Mouse (Mus musculus) gastrocnemius, postnatal 25 days (tissue): Measurements from ENCODE around the gene Nuak1. TPM values are rescaled to one million over a fixed set of nuclear protein-coding genes. Genes with fewer than 3 reads are reported as not detected.

Experiments
- DNase-seq: peaks from one replicate; pipeline ENCODE4 v3.0.0; 2022
- total RNA-seq, 2 experiments: library from RNA; stranded (reverse); gene quantifications; 1 replicate in 1 of 2; 2 replicates in 1 of 2; pipeline ENCODE4 v1.2.3; 2021

The Nuak1 gene
- total RNA-seq, 2 experiments from 2014 or later, result 12.6 to 19.4 TPM

DNA sequence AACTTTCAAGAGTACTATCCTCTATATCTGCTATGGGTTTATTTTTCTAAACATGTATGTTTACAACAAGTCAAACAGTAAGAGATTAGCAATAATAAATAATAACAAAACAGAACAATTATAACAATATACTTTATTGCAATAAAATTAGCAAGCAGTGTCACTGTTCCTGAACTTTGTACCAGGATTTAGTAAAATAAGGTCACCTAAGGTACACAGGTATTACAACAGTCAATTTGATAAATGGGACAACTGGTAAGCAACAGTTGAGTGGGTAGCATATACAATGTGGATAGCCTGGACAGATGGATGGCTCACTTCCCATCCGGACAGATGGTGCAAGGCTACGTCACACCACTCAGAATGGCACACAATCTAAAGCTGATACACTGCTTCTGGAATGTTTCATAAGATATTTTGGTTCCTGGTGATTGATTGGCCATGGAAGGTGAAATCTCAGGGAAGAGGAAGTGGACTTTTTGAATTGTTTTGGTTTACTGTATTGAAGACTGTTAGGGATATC, 59.1 kb downstream of the Nuak1 start:
- DNase-seq, result no peak

GRCm38 (mm10) chr10:84379366-84379765, 61.0 kb downstream of the Nuak1 start:
- DNase-seq, result no peak

GRCm38 (mm10) chr10:84377956-84378355, 62.4 kb downstream of the Nuak1 start:
- no peak for DNase-seq

GRCm38 (mm10) chr10:84376346-84376745, 64.1 kb downstream of the Nuak1 start:
- no peak for DNase-seq

- DNase-seq, result no peak
Measured at GRCm38 (mm10) chr10:84374996-84375395, 65.4 kb downstream of the Nuak1 start.

DNA sequence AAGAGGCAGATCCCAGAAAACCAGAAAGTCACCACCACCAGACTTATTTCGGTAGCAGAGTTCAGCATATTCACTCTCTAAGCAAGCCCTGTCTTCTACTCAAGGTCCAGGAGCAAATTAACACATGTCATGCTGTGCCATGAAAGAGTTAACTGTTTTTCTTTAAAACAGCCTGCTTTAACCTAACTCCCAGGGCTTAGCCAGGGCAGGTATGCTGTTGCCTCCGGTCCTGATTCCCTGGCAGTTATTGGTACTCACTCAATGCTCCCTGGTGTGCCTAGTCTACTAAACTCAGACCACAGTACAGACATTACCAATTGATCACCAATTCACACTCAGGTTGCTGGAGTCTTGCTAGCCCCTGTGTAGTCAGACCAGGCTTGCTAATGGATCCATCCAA, 66.9 kb downstream of the Nuak1 start:
- DNase-seq, result no peak

GRCm38 (mm10) chr10:84372161-84373095, 68.0 kb downstream of the Nuak1 start:
- no peak for DNase-seq

DNA sequence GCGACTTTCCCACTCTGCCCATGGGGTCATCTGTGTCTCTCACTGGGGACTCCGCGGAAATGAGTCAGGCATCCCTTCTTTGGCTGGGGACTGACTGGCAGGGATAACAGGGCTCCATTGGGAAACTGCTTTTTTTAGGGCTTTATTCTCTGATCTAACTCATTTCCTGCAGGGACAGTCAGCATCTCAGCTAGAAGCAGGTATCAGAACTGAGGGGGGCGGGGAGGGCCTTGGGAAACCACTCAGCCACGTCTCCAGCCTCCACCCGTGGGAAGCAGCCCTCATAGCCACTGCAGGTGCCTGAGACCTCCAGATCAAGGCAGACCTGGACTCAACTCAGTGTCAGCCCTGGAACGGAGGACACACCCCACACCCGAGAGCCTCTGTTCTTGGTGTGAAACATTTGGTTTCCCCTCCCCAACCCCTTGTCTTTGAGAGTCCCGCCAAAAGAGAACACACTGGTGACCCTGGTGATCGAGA, 68.7 kb downstream of the Nuak1 start:
- no peak for DNase-seq

DNA sequence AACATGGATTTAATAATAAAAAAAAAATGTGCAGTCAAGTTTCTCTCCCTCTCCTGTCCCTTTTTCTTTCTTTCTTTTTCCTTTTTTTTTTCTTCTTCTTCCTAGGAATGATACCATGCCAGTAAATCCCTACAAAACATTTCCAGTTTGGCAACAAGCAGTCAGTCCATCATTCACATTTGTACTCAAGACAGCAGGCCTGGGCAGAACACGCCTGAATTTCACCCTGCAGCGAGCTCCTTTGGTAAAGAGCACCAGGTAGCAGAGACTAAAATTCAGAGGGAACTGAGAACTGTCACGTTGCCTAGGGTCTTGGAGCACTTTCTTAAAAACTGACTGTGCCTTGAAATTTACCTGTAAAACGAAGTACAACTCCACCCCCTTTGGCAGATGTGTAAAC, 69.2 kb downstream of the Nuak1 start:
- DNase-seq, result no peak

DNA sequence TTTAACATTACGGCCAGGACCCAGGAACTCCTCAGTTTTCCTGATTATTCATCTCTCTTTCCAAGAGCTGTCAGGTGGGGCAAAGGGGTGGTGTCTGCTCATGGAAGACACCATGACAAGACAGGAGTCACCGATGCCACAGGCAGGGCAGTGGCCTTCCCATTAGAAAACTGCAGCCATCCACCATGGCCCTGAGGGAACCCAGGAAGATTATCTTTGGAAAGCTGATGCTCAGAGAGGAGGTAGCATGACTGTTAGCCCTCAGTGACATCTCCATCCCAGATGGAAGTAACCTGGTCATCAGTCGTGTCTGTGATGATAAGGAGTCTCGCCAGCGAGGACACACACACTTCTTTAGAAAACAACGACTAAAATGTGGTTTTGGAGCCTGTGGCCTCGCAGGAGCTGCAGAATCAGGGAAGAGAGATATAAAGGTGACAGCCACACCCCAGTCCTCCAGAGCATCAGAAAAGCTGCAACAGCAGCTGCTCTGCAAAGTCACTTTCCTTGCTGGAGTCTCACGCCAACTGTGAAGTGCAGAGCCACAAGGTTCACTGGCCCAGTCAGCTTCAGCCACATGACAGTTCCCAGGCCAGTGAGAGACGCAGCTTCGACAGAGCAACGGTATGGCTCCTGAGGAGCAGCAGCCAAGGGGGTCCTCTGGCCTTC, 70.6 kb downstream of the Nuak1 start:
- DNase-seq, result no peak

DNA sequence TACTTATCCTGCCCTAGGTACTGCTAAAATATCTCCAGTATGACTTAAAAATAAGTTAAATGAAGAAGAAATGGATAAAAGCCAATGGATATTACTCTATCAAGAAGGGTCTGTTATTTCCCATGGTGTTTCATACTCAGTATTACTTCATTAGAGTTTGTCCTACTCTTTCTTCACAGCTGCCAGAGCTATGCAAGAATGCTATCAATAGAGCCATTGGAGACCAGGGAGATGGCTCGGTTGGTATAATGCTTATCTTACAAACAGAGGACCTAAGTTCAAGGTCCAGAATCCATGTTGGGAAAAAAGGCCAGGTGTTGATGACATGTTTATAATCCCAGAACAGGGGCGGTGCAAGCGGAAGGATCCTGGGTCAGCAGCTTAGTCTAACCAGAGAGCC, 72.2 kb downstream of the Nuak1 start:
- no peak for DNase-seq

- DNase-seq, result no peak
Measured at GRCm38 (mm10) chr10:84365166-84365865, 75.1 kb downstream of the Nuak1 start.

DNA sequence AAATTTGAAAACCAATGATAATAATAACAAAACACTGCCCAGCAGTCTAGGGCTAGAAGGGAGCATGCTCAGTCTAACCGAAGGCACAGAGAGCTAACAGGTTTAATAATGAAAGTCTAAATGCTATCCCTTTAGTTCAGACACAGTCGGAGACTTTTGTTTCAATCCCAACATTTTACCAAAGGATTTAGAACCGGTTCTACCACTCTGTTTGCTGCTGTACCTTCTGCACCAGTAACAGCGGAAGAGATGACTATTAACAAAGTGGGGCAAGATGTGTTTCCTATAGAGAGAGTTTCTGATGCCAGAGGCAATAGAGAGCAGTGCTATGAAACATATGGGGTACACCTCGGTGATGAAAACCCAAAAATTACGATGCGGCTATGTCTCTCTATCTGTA, 76.6 kb downstream of the Nuak1 start:
- no peak for DNase-seq

GRCm38 (mm10) chr10:84360953-84361352, 79.4 kb downstream of the Nuak1 start:
- no peak for DNase-seq

- no peak for DNase-seq
Measured at GRCm38 (mm10) chr10:84360391-84360790, 80.0 kb downstream of the Nuak1 start.

DNA sequence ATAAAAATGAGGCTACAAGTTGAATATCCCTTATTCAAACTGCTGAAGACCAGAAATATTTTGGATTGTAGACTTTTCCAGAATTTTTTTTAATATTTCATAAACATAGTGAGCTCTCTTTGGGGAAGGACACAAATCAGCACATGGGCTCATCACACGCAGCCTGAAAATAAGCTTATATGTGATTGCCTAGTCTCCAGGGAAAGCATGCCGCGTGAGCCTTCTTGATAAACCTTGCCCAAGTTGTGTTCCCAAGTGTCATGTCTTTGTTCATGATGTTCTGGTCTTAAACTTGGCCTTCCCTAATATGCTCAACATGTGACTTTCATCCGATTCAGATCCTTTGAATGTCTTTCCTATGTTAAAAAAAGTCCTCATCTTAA, 81.7 kb downstream of the Nuak1 start:
- no peak for DNase-seq

GRCm38 (mm10) chr10:84357997-84358737, 82.2 kb downstream of the Nuak1 start:
- DNase-seq, result no peak

DNA sequence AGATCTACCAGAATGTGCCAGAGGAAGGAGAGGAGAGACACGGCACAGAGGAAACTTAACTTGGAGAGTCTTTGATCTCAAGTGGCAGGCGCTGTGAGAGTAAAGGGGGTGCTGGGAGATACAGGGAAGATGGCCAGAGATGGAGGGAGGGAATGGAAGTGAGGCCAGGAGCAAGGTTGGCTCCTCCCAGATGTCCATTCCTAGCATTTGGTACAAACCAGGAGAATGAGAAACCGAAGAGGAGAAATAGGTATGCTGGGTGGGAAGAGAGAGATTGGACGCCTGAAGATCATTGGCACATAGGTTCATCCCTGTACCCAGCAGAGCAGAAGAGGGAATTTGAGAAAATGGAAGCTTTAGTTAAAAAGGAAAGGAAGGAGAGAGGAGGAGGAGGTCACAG, 82.8 kb downstream of the Nuak1 start:
- no peak for DNase-seq

- DNase-seq, result no peak
Measured at GRCm38 (mm10) chr10:84354323-84354722, 86.1 kb downstream of the Nuak1 start.

DNA sequence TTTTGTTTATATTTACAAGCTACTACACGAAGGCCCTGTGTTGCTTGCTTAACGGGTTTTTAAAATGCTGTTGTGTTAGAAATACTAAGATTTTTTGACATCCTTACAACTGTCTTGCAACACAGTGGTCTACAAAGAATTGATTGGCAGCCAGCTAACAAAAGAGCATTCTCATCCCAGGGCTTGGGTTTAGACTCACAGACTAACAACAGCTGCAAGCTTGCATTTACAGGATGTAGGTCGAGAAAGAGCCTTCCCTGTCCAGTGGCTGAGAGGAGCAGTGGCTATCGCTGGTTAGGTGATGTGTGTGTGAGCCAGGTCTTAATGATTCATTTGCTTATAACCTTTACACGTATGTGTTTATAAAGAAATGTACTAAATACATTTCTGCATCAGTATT, 94.7 kb downstream of the Nuak1 start:
- no peak for DNase-seq

DNA sequence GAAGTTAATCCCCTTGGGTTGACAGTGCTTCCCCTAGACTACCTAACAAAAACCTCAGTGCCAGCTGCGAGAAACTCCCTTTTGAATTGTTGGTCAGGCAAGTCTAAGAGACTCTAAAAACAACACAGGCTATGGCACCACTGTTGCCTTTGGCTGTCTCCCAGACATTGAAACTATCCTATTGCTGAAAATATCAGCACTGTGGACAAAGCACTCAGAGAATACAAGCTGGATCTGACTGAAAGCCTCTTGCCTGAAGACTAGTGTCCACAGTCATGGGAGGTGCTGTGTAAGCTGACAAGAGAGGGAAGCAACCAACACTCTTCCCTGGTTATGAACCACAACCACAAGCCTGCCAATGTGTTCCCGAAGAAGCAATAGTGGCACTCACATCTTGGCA, 96.9 kb downstream of the Nuak1 start:
- no peak for DNase-seq

GRCm38 (mm10) chr10:84339456-84339855, 100.9 kb downstream of the Nuak1 start:
- DNase-seq, result no peak
